Comparison of ENCODE assay signal across 15 mouse cellular contexts in genomic region chr6:98597612-98598011, GRCm38 (mm10).
"Had no signal": no experiment of that assay in that cellular context is flagged by ENCODE, and none has a peak within 500 bp of the region (broad histone marks: within the 10 kb centered on the region; RNA-seq: fewer than 3 reads in every experiment).

No protein-coding gene starts in this region.

- H3K27me3 ChIP-seq: liver, embryonic 13.5 days; neural tube, embryonic 12.5 days; neural tube, embryonic 15.5 days had no signal

- DNase-seq: kidney, adult 9 months; kidney, postnatal 14 days; layer of hippocampus, postnatal 36 days; liver, embryonic 13.5 days; lung, adult 2 months; lung, postnatal 14 days; lung, postnatal 4 days; midbrain, embryonic 14.5 days; right cerebral cortex, postnatal 25 days; spleen, adult 18-20 months; thymus, adult 18-20 months; thymus, postnatal 14 days; thymus, postnatal 4 days had no signal
